Mouse (Mus musculus) limb, embryonic 12.5 days (tissue): Measurements from ENCODE around the gene Bbs1. TPM values are rescaled to one million over a fixed set of nuclear protein-coding genes. Genes with fewer than 3 reads are reported as not detected.

ENCODE experiments used
- polyA plus RNA-seq: library from polyadenylated mRNA; unstranded; fragments of >200 nt; fragmentation: Nextera tagmentation; extraction: Ambion mirVana; gene quantifications from 2 replicates; pipeline ENCODE4 v1.2.1, GENCODE M21; 2016

Gene Bbs1
- polyA plus RNA-seq, 1 experiment from 2014 or later, result 5.1 TPM

Other genes with a start within 250 kb of the Bbs1 start
- 5.6 and 6.9 TPM in 2 replicates for gene Gm960, start 208.0 kb downstream of the Bbs1 start, polyA plus RNA-seq
- gene Sptbn2, start 195.5 kb downstream of the Bbs1 start, polyA plus RNA-seq, result 2.6 and 2.7 TPM in 2 replicates
- gene Rbm4b, start 150.1 kb downstream of the Bbs1 start, polyA plus RNA-seq, result 111 and 116 TPM in 2 replicates
- gene Rbm4, start 112.7 kb downstream of the Bbs1 start, polyA plus RNA-seq, result 80.1 and 90.2 TPM in 2 replicates
- 36.3 and 57.2 TPM in 2 replicates for gene Gm21992, start 95.0 kb downstream of the Bbs1 start, polyA plus RNA-seq
- gene Rbm14, start 95.0 kb downstream of the Bbs1 start, polyA plus RNA-seq, result 113 and 114 TPM in 2 replicates
- gene Ccs, start 67.3 kb downstream of the Bbs1 start, polyA plus RNA-seq, result 56.4 and 60.4 TPM in 2 replicates
- 0.06 and 0.09 TPM in 2 replicates for gene Ccdc87, start 67.3 kb downstream of the Bbs1 start, polyA plus RNA-seq
- 31.6 and 36.0 TPM in 2 replicates for gene Ctsf, start 51.5 kb downstream of the Bbs1 start, polyA plus RNA-seq
- 9.0 and 9.1 TPM in 2 replicates for gene Actn3, start 28.7 kb downstream of the Bbs1 start, polyA plus RNA-seq
- gene Zdhhc24, start 28.0 kb downstream of the Bbs1 start, polyA plus RNA-seq, result 9.5 and 10.7 TPM in 2 replicates
- 148 and 152 TPM in 2 replicates for gene Dpp3, start 21.7 kb upstream of the Bbs1 start, polyA plus RNA-seq
- gene Peli3, start 36.5 kb upstream of the Bbs1 start, polyA plus RNA-seq, result 3.4 and 4.5 TPM in 2 replicates
- gene Mrpl11, start 55.5 kb upstream of the Bbs1 start, polyA plus RNA-seq, result 153 and 154 TPM in 2 replicates
- gene Npas4, start 83.7 kb upstream of the Bbs1 start, polyA plus RNA-seq, result not detected in 2 replicates
- gene Slc29a2, start 117.2 kb upstream of the Bbs1 start, polyA plus RNA-seq, result 4.9 and 5.7 TPM in 2 replicates
- gene B4gat1, start 132.2 kb upstream of the Bbs1 start, polyA plus RNA-seq, result 42.3 and 44.8 TPM in 2 replicates
- 2.4 and 4.1 TPM in 2 replicates for gene AC124502.3, start 132.3 kb upstream of the Bbs1 start, polyA plus RNA-seq
- gene Brms1, start 134.7 kb upstream of the Bbs1 start, polyA plus RNA-seq, result 48.3 and 49.5 TPM in 2 replicates
- gene Rin1, start 143.9 kb upstream of the Bbs1 start, polyA plus RNA-seq, result 2.4 and 2.5 TPM in 2 replicates
- gene Cd248, start 161.4 kb upstream of the Bbs1 start, polyA plus RNA-seq, result 30.6 and 38.1 TPM in 2 replicates
- 2.3 and 2.8 TPM in 2 replicates for gene Tmem151a, start 178.9 kb upstream of the Bbs1 start, polyA plus RNA-seq
- 60.7 and 69.4 TPM in 2 replicates for gene Yif1a, start 181.9 kb upstream of the Bbs1 start, polyA plus RNA-seq
- 43.0 and 46.3 TPM in 2 replicates for gene Cnih2, start 191.9 kb upstream of the Bbs1 start, polyA plus RNA-seq
- gene Rab1b, start 200.4 kb upstream of the Bbs1 start, polyA plus RNA-seq, result 237 and 239 TPM in 2 replicates
- gene Klc2, start 211.9 kb upstream of the Bbs1 start, polyA plus RNA-seq, result 28.1 and 32.1 TPM in 2 replicates